Mouse (Mus musculus) frontal cortex, postnatal 14 days (tissue): ENCODE results near the gene Cfb.

Experiments used
- DNase-seq, 2 experiments: peaks; one replicate each; pipeline ENCODE4 v3.0.0; 2022; ENCODE audit warnings: low spot score in 2 of 2

The Cfb gene

GRCm38 (mm10) chr17:34884704-34885103 is 22.4 kb upstream of the Cfb start:
- no peak for DNase-seq

GRCm38 (mm10) chr17:34883332-34883731 is 21.0 kb upstream of the Cfb start:
- DNase-seq, result no peak

- no peak for DNase-seq
These were observed 19.5 kb upstream of the Cfb start, which contains the start of gene Gm20547 for GRCm38 (mm10) chr17:34881683-34882310. Gene Gm20547, minus strand, starts transcription at chr17:34882042.

GRCm38 (mm10) chr17:34881166-34881565 is 18.8 kb upstream of the Cfb start:
- no peak for DNase-seq

GRCm38 (mm10) chr17:34879336-34879879 is 17.1 kb upstream of the Cfb start, which contains the start of gene Zbtb12:
Gene Zbtb12, plus strand, starts transcription at chr17:34879483.
- DNase-seq, result no peak

GRCm38 (mm10) chr17:34874321-34874720 is 12.0 kb upstream of the Cfb start:
- DNase-seq, result no peak

- no peak for DNase-seq
These were observed 3.7 kb upstream of the Cfb start for GRCm38 (mm10) chr17:34865981-34866380.

- no peak for DNase-seq
These were observed 458 bp downstream of the Cfb start for GRCm38 (mm10) chr17:34861704-34862415.

GRCm38 (mm10) chr17:34860514-34860913 is 1.8 kb downstream of the Cfb start:
- no peak for DNase-seq

- DNase-seq, result no peak
These were observed 3.6 kb downstream of the Cfb start for GRCm38 (mm10) chr17:34858670-34859069.

GRCm38 (mm10) chr17:34855825-34856224 is 6.5 kb downstream of the Cfb start:
- DNase-seq, result no peak

GRCm38 (mm10) chr17:34854761-34855160 is 7.6 kb downstream of the Cfb start:
- DNase-seq, result no peak

- no peak for DNase-seq
These were observed 8.8 kb downstream of the Cfb start for GRCm38 (mm10) chr17:34853511-34853910.

GRCm38 (mm10) chr17:34850517-34851125 is 11.7 kb downstream of the Cfb start:
- DNase-seq, result no peak

- peak; percentile 96 to 97 for DNase-seq
These were observed 12.4 kb downstream of the Cfb start, which contains the start of the genes Skiv2l and Nelfe for GRCm38 (mm10) chr17:34849722-34850516. Gene Skiv2l, minus strand, starts transcription at chr17:34850210. Gene Nelfe, plus strand, starts transcription at chr17:34850391.

GRCm38 (mm10) chr17:34847615-34848014 is 14.7 kb downstream of the Cfb start:
- no peak for DNase-seq

GRCm38 (mm10) chr17:34847192-34847591 is 15.1 kb downstream of the Cfb start:
- DNase-seq, result no peak

GRCm38 (mm10) chr17:34844884-34845283 is 17.4 kb downstream of the Cfb start:
- DNase-seq, result no peak

GRCm38 (mm10) chr17:34840736-34841307 is 21.5 kb downstream of the Cfb start:
- no peak for DNase-seq

- DNase-seq, result no peak
These were observed 23.5 kb downstream of the Cfb start for GRCm38 (mm10) chr17:34838785-34839184.
